14 mouse cellular contexts compared by ENCODE assay signal in the genomic region with DNA sequence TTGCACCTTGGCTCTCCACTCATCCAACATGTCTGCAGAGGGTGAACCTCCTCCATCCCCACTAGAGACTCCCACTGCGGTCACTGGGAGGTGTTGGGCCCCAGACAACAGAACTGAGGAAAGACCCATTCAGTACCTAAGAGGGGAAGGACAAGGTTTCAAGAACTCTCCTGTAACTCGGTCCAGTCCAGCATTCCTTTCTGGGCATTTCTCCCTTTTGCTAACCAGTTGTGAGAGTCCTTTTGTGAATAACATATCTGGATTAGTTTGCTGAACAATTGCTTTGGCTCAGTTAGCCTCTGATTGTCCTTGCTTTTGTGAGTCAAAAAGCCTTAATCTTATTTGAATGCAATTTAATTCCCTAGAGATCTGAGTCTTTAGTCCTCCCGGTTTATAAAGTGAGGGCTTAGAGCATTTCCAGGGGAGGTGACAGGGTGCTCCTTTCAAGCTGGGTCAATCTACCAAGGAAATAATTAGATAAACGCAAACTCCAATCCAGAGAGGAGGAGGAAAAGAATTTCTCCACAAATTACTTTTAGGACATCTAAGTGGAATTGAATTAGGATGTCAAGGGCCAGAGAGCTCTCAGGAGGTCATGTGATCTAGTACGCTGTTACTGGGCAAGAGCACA.
"Had no signal": no experiment of that assay in that cellular context is flagged by ENCODE, and none has a peak within 500 bp of the region (broad histone marks: within the 10 kb centered on the region; RNA-seq: fewer than 3 reads in every experiment).

No protein-coding gene starts in this region.

- H3K4me3 ChIP-seq: layer of hippocampus, adult 2 months; liver, embryonic 13.5 days; megakaryocyte, embryonic 14.5 days; midbrain, embryonic 12.5 days; myocyte; neural tube, embryonic 13.5 days had no signal

- H3K4me1 ChIP-seq: liver, embryonic 13.5 days; megakaryocyte, embryonic 14.5 days; neural tube, embryonic 13.5 days had no signal

- DNase-seq: kidney, adult 2 months; kidney, postnatal 25 days; layer of hippocampus, adult 9-11 months; liver, embryonic 13.5 days; lung, adult 2 months; thymus, adult 18-20 months; thymus, postnatal 36 days had no signal

- H3K9ac ChIP-seq: liver, embryonic 13.5 days; midbrain, embryonic 12.5 days; neural tube, embryonic 13.5 days had no signal

- H3K27ac ChIP-seq: kidney, postnatal 0 days; liver, embryonic 13.5 days; midbrain, embryonic 12.5 days; neural tube, embryonic 13.5 days had no signal

- H3K36me3 ChIP-seq: liver, embryonic 13.5 days; midbrain, embryonic 12.5 days; neural tube, embryonic 13.5 days had no signal

- H3K4me2 ChIP-seq: liver, embryonic 13.5 days; midbrain, embryonic 12.5 days; neural tube, embryonic 13.5 days had no signal

- H3K9me3 ChIP-seq: liver, embryonic 13.5 days; midbrain, embryonic 12.5 days; neural tube, embryonic 13.5 days had no signal

- ATAC-seq: intestine, postnatal 0 days had no signal

- H3K27me3 ChIP-seq: liver, embryonic 13.5 days; megakaryocyte, embryonic 14.5 days; neural tube, embryonic 13.5 days had no signal
